ENCODE assay signal across 26 mouse cellular contexts in the genomic region with DNA sequence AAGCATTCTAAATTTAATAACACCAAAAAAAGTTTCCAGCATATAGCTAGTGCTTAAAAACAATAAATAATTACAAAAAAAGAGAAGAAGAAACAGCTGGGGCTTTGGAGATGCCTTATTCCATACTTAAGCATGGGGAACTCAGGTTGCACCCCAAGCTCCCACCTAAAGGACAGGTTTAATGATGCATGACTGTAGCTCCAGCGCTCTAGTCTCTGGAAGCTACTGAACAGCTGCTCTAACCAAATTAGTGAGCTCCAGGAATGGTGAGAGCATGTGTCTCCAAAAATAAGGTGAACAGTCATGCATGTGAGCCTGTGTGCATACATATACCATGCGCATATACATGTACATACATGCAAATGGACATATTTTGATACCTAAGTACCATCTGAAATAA.
A peak's percentile ranks its signal among the peaks of the same experiment; 100 is the strongest.
DNase-seq lines count a peak whose midpoint lies in the region; ATAC-seq lines count a peak whose summit lies in the region.
"Had no signal": no experiment of that assay in that cellular context is flagged by ENCODE, and none has a peak within 500 bp of the region (broad histone marks: within the 10 kb centered on the region; RNA-seq: fewer than 3 reads in every experiment).

No protein-coding gene starts in this region.

- DNase-seq in heart, postnatal 10 days = no peak
- no peak for DNase-seq in heart, adult 8-10 months (ENCODE audit: low spot score)
- no peak for DNase-seq in kidney, adult 18-20 months
- peak; percentile 17 for DNase-seq in limb, embryonic 11.5 days (ENCODE audit: low spot score)
- no peak for DNase-seq in limb, embryonic 10.5 days (ENCODE audit: low spot score)
- DNase-seq: adrenal gland, postnatal 10 days; adrenal gland, postnatal 36 days; B cell, adult 2 months; cerebellum, adult 18-20 months; cerebellum, adult 9-10 months; cerebellum, postnatal 14 days; gastrocnemius, postnatal 10 days; gastrocnemius, postnatal 36 days; heart, postnatal 36 days had no signal

- H3K27ac ChIP-seq in heart, embryonic 11.5 days (ENCODE audit: low read depth, low read length) = peak overlapping the region; percentile 64
- H3K27ac ChIP-seq in heart, embryonic 15.5 days = peak overlapping the region; percentile 72
- no peak overlapping the region for H3K27ac ChIP-seq in kidney, embryonic 15.5 days
- no peak overlapping the region for H3K27ac ChIP-seq in limb, embryonic 11.5 days (replicated peaks; ENCODE audit: low read depth, low read length)
- H3K27ac ChIP-seq in limb, embryonic 10.5 days = no peak overlapping the region
- H3K27ac ChIP-seq: forebrain, embryonic 10.5 days; forebrain, embryonic 13.5 days; hindbrain, embryonic 14.5 days; hindbrain, postnatal 0 days had no signal

- WGBS in heart, embryonic 11.5 days (ENCODE audit: insufficient replicate concordance) = 89% methylated on average over 2 of the region's 2 CpGs
- WGBS in heart, embryonic 15.5 days = 92% methylated on average over 2 of the region's 2 CpGs
- 71% methylated on average over 2 of the region's 2 CpGs for WGBS in kidney, embryonic 15.5 days
- 86% methylated on average over 2 of the region's 2 CpGs for WGBS in limb, embryonic 11.5 days
- WGBS in limb, embryonic 10.5 days = 92% methylated on average over 2 of the region's 2 CpGs

- H3K9ac ChIP-seq in heart, embryonic 11.5 days (ENCODE audit: low read depth, low read length) = no peak overlapping the region
- H3K9ac ChIP-seq in heart, embryonic 15.5 days = no peak overlapping the region
- H3K9ac ChIP-seq in kidney, embryonic 15.5 days = no peak overlapping the region
- no peak overlapping the region for H3K9ac ChIP-seq in limb, embryonic 11.5 days (ENCODE audit: low read length)
- H3K9ac ChIP-seq: forebrain, embryonic 13.5 days; hindbrain, embryonic 14.5 days had no signal

- H3K9me3 ChIP-seq in heart, embryonic 11.5 days (replicated peaks; ENCODE audit: control insufficient read depth, low read length) = no peaks in the 10 kb centered on the region
- no peaks in the 10 kb centered on the region for H3K9me3 ChIP-seq in heart, embryonic 15.5 days (replicated peaks)
- H3K9me3 ChIP-seq in kidney, embryonic 15.5 days (replicated peaks) = no peaks in the 10 kb centered on the region
- H3K9me3 ChIP-seq in limb, embryonic 11.5 days (ENCODE audit: control insufficient read depth, low read length) = no peaks in the 10 kb centered on the region
- no peaks in the 10 kb centered on the region for H3K9me3 ChIP-seq in limb, embryonic 10.5 days (replicated peaks)
- H3K9me3 ChIP-seq: forebrain, embryonic 10.5 days; forebrain, embryonic 13.5 days had no signal

- no peak overlapping the region for H3K4me3 ChIP-seq in heart, embryonic 11.5 days (ENCODE audit: low read depth, low read length)
- H3K4me3 ChIP-seq in heart, embryonic 15.5 days = no peak overlapping the region
- no peak overlapping the region for H3K4me3 ChIP-seq in kidney, embryonic 15.5 days (replicated peaks)
- H3K4me3 ChIP-seq in limb, embryonic 11.5 days (ENCODE audit: low read depth, low read length) = no peak overlapping the region
- H3K4me3 ChIP-seq in limb, embryonic 10.5 days = no peak overlapping the region
- H3K4me3 ChIP-seq: forebrain, embryonic 10.5 days; forebrain, embryonic 13.5 days had no signal

- intact Hi-C loops in heart, postnatal 10 days (cut with DNase I) = no loop called here

- no peak for ATAC-seq in heart, embryonic 11.5 days (replicated peaks; ENCODE audit: insufficient number of reproducible peaks, low FRiP score, low TSS enrichment)
- ATAC-seq in heart, embryonic 15.5 days (replicated peaks; ENCODE audit: insufficient number of reproducible peaks, insufficient read depth, low FRiP score, low read depth) = no peak
- ATAC-seq in kidney, embryonic 15.5 days (replicated peaks; ENCODE audit: low FRiP score) = peak; percentile 58; the same call in 1 of the 2 replicates
- no peak for ATAC-seq in limb, embryonic 11.5 days (ENCODE audit: insufficient number of reproducible peaks, low FRiP score, low TSS enrichment, low read depth)
- ATAC-seq: forebrain, embryonic 13.5 days; forebrain, embryonic 16.5 days; hindbrain, postnatal 0 days; inflammation-experienced regulatory T-cells, adult 6 months; intestine, embryonic 16.5 days; Patski had no signal

- H3K36me3 ChIP-seq in heart, embryonic 11.5 days (ENCODE audit: control insufficient read depth, insufficient read depth, low read length) = no peaks in the 10 kb centered on the region
- H3K36me3 ChIP-seq in heart, embryonic 15.5 days = no peaks in the 10 kb centered on the region
- H3K36me3 ChIP-seq in kidney, embryonic 15.5 days = no peaks in the 10 kb centered on the region
- H3K36me3 ChIP-seq in limb, embryonic 11.5 days (ENCODE audit: control insufficient read depth, insufficient read depth, low read length) = no peaks in the 10 kb centered on the region
- H3K36me3 ChIP-seq in limb, embryonic 10.5 days = no peaks in the 10 kb centered on the region
- H3K36me3 ChIP-seq: forebrain, embryonic 10.5 days had no signal

- H3K4me1 ChIP-seq in heart, embryonic 11.5 days (ENCODE audit: control insufficient read depth, insufficient read depth, low read length) = peaks cover 5% of the 10 kb centered on the region; the same call in 1 of the 2 replicates
- peaks cover 5% of the 10 kb centered on the region for H3K4me1 ChIP-seq in heart, embryonic 15.5 days (replicated peaks)
- H3K4me1 ChIP-seq in kidney, embryonic 15.5 days = peaks cover 8% of the 10 kb centered on the region
- peaks cover 2% of the 10 kb centered on the region; the same call in 1 of the 2 replicates for H3K4me1 ChIP-seq in limb, embryonic 11.5 days (ENCODE audit: control insufficient read depth, insufficient read depth, low read length)
- H3K4me1 ChIP-seq in limb, embryonic 10.5 days = peaks cover 17% of the 10 kb centered on the region
- H3K4me1 ChIP-seq: forebrain, embryonic 10.5 days; forebrain, embryonic 13.5 days had no signal

- no peaks in the 10 kb centered on the region for H3K27me3 ChIP-seq in heart, embryonic 11.5 days (ENCODE audit: control insufficient read depth, insufficient read depth, low read length)
- no peaks in the 10 kb centered on the region for H3K27me3 ChIP-seq in heart, embryonic 15.5 days
- no peaks in the 10 kb centered on the region for H3K27me3 ChIP-seq in kidney, embryonic 15.5 days
- H3K27me3 ChIP-seq in limb, embryonic 11.5 days (ENCODE audit: control insufficient read depth, insufficient read depth, low read length) = no peaks in the 10 kb centered on the region
- no peaks in the 10 kb centered on the region for H3K27me3 ChIP-seq in limb, embryonic 10.5 days (ENCODE audit: low read depth, poor library complexity, severe bottlenecking)
- H3K27me3 ChIP-seq: CH12.LX; forebrain, embryonic 13.5 days; Patski had no signal

- H3K4me2 ChIP-seq in heart, embryonic 11.5 days = no peak overlapping the region
- no peak overlapping the region for H3K4me2 ChIP-seq in heart, embryonic 15.5 days
- no peak overlapping the region for H3K4me2 ChIP-seq in kidney, embryonic 15.5 days
- H3K4me2 ChIP-seq in limb, embryonic 11.5 days (ENCODE audit: low read depth, severe bottlenecking) = no peak overlapping the region
- H3K4me2 ChIP-seq: forebrain, embryonic 13.5 days; hindbrain, embryonic 14.5 days had no signal

Comparison
In these comparisons a context has a peak if more than half of its experiments do, and no peak if none do; other contexts are left out.
1. H3K27ac ChIP-seq: peak in heart, embryonic 11.5 days (single experiment) and heart, embryonic 15.5 days (single experiment); none in kidney, embryonic 15.5 days (single experiment), limb, embryonic 11.5 days (single experiment) and limb, embryonic 10.5 days (single experiment).